Mouse (Mus musculus): ENCODE data around the gene Ube2h. TPM values are rescaled to one million over a fixed set of nuclear protein-coding genes. Genes with fewer than 3 reads are reported as not detected.

The Ube2h gene
- 47.9 and 53.9 TPM in 2 replicates for polyA plus RNA-seq (2015; fragmentation: Nextera tagmentation; extraction: Ambion mirVana)

DNA sequence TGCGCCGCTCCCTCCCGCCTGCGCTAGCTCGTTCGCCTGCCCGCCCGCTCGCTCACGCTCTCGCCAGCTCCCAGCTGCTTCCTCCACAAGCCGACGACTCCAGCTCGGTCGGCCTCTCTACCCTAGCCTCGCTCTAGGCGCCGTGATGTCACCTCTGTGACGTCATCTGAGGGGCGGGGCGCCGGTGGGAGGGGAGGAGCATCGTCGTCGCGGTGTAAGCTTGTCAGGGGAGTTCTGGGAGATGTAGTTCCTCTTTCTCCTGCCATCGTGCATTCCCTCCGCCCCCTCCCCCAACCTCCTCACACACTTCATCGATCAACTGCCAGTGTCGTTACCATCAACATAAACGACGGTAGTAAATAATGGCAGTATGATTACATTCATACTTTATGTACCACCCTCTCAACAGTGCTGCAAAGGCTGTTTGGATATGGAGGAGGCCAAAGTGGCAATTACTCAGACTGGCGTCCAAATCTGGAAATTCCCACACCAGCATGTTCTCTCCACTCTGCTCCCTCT is at the start of gene Ube2h:
Ube2h (minus strand) TSS at position 141 of the 519 bp plus-strand sequence.
- peak within 1 kb of the TSS; percentile 79 for H3K4me2 ChIP-seq
- no peaks in the 10 kb centered on the region for H3K9me3 ChIP-seq (replicated peaks)
- under 1% methylated on average over 33 of the region's 33 CpGs for WGBS
- no peaks in the 10 kb centered on the region for H3K36me3 ChIP-seq
- no peaks in the 10 kb centered on the region for H3K27me3 ChIP-seq (replicated peaks)
- H3K27ac ChIP-seq (replicated peaks): peak within 1 kb of the TSS; percentile 94
- H3K9ac ChIP-seq (replicated peaks): peak within 1 kb of the TSS; percentile 84
- ATAC-seq (ENCODE audit: low FRiP score): peak; percentile 95
- peaks cover 31% of the 10 kb centered on the region for H3K4me1 ChIP-seq
- peak within 1 kb of the TSS; percentile 73 for H3K4me3 ChIP-seq (replicated peaks)

DNA sequence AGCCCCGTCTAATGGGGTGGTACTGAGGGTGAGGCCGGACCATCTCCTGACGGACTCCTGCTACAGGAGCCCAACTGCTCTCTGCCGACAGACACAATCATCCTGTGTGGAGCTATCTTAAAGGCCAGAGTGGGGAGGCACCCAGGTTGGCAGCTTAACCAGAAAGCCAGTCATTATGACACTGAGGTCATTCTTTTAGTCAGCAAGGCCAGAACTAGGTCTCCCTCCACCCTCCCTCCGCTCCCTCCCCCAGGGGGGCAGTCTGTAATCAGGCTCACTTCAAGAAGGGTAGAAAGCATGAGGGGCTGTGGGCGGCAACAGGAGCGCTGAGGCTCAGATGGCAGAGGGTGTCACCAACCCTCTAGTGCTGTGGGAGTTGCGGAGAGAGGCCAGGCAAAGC is 49.3 kb upstream of the Ube2h start:
- no peak overlapping the region for H3K9ac ChIP-seq (replicated peaks)
- H3K27me3 ChIP-seq (replicated peaks): no peaks in the 10 kb centered on the region
- WGBS: 84% methylated on average over 8 of the region's 8 CpGs
- H3K4me2 ChIP-seq: no peak overlapping the region
- no peaks in the 10 kb centered on the region for H3K36me3 ChIP-seq
- no peak for ATAC-seq (ENCODE audit: low FRiP score)
- H3K27ac ChIP-seq (replicated peaks): no peak overlapping the region
- no peak overlapping the region for H3K4me3 ChIP-seq (replicated peaks)
- no peaks in the 10 kb centered on the region for H3K4me1 ChIP-seq
- no peaks in the 10 kb centered on the region for H3K9me3 ChIP-seq (replicated peaks)

DNA sequence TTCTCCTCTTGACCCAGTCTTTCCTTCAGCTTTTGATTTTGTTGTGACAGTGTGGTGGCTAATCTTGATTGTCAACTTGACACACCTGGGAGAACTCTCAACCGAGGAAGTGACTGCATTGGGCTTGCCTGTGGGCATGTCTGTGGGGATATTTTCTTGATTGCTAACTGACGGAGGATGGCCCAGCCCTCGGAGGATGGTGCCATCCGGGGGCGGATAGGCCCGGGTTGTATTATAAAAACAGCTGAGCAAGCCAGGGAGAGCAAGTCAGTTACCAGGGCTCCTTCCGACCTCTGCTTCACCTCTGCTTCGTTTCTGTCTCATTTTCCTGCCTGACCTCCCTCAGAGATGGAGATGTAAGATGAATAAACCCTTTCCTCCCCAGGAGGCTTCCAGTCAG is 48.4 kb upstream of the Ube2h start:
- no peak for ATAC-seq (ENCODE audit: low FRiP score)
- WGBS: 66% methylated on average over 8 of the region's 8 CpGs
- H3K27ac ChIP-seq (replicated peaks): no peak overlapping the region
- no peaks in the 10 kb centered on the region for H3K9me3 ChIP-seq (replicated peaks)
- no peaks in the 10 kb centered on the region for H3K27me3 ChIP-seq (replicated peaks)
- H3K9ac ChIP-seq (replicated peaks): no peak overlapping the region
- no peak overlapping the region for H3K4me3 ChIP-seq (replicated peaks)
- H3K4me2 ChIP-seq: no peak overlapping the region
- no peaks in the 10 kb centered on the region for H3K36me3 ChIP-seq
- no peaks in the 10 kb centered on the region for H3K4me1 ChIP-seq

DNA sequence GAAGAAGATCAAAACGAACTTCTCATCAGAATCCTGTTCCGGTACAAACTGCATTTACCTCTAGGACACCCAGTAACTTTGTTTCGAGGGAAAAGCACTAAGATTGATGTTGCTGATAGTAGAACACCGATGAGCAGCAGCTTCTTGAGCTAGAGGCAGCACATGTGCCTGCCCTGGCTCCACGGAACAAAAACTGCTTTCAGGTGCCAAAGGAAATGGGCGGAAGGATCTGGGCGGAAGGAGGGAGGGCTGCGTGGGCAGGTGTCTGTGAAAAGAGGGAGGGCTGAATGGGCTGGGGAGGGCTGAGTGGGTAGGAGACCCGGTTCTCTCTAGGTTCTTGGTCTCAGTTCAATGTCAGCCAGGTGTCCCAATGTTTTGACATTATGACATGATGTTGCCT is 47.0 kb upstream of the Ube2h start:
- no peak overlapping the region for H3K9ac ChIP-seq (replicated peaks)
- H3K9me3 ChIP-seq (replicated peaks): no peaks in the 10 kb centered on the region
- H3K4me1 ChIP-seq: no peaks in the 10 kb centered on the region
- no peak overlapping the region for H3K4me3 ChIP-seq (replicated peaks)
- no peak overlapping the region for H3K4me2 ChIP-seq
- H3K36me3 ChIP-seq: no peaks in the 10 kb centered on the region
- WGBS: 83% methylated on average over 9 of the region's 9 CpGs
- no peaks in the 10 kb centered on the region for H3K27me3 ChIP-seq (replicated peaks)
- no peak for ATAC-seq (ENCODE audit: low FRiP score)
- no peak overlapping the region for H3K27ac ChIP-seq (replicated peaks)

DNA sequence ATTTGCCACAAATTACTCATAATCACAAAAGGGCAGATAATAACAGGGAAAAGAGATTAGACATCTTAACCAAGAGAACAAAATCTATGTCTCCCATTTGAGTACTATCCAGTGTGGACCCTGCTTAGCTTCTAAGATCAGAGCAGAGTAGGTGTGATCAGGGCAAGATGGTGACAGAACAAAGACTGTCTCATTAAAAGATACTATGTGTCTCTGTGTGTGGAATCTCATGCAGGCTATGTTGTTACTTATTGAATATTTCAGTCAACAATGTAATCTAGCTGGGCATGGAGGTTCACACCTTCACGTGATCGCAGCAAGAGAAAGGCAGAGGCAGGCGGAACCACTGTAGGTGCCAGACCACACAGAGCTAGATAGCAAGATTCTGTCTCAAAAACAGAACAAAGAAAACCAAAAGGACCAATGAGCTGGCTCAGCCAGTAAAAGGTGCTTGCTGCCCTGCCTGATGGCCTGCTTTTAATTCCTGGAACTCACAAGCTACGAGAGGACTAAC is 43.0 kb upstream of the Ube2h start:
- H3K9ac ChIP-seq (replicated peaks): no peak overlapping the region
- H3K4me1 ChIP-seq: no peaks in the 10 kb centered on the region
- H3K4me3 ChIP-seq (replicated peaks): no peak overlapping the region
- no peak overlapping the region for H3K4me2 ChIP-seq
- H3K9me3 ChIP-seq (replicated peaks): no peaks in the 10 kb centered on the region
- WGBS: 92% methylated on average over 4 of the region's 4 CpGs
- no peak for ATAC-seq (ENCODE audit: low FRiP score)
- no peak overlapping the region for H3K27ac ChIP-seq (replicated peaks)
- H3K36me3 ChIP-seq: no peaks in the 10 kb centered on the region
- no peaks in the 10 kb centered on the region for H3K27me3 ChIP-seq (replicated peaks)

DNA sequence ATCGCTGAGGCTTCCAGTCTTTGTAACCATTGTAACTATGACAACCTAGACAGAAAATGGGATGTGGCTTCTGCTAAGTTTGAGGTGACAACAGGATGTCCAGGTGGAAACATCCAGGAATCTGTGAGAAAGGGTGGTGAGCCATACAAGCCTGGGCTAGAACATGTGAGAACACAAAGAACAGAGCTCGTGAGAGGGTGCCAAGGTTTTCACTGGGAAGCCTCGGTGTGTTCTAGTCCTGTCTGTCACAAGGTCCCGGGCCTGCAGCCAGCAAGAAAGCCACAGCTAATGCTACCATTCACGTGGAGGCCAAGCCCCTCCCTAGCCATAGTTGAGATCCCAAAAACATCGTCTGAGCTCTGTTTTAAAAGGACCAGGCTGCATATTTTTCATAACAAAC is 42.4 kb upstream of the Ube2h start:
- Histone ChIP-seq H3K36me3 (no peaks in the 10 kb centered on the region), H3K9me3 (replicated peaks) (no peaks in the 10 kb centered on the region), H3K27me3 (replicated peaks) (no peaks in the 10 kb centered on the region), H3K4me2 (no peak overlapping the region), H3K27ac (replicated peaks) (no peak overlapping the region), H3K4me1 (no peaks in the 10 kb centered on the region), H3K9ac (replicated peaks) (no peak overlapping the region), H3K4me3 (replicated peaks) (no peak overlapping the region)
- WGBS: 75% methylated on average over 6 of the region's 6 CpGs
- no peak for ATAC-seq (ENCODE audit: low FRiP score)

DNA sequence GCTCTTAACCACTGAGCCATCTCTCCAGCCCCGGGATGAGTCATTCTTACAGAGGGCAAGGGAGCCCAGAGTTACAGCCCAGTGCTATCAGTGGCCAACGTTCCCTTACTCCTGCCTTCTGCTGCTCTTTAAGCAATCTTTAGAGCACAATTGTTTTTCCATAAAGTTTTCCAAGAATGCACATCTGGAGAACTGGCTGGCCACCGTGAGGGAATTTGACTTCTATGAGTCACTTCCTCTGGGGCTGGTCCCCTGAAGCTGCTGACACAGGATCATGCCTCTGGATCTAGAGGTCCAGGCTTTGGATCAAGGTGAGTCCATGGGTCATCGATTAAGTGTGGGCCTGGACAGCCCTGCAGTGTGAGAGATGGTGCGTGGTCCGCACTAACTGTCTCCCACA is 39.7 kb upstream of the Ube2h start:
- no peak overlapping the region for H3K4me2 ChIP-seq
- WGBS: 91% methylated on average over 6 of the region's 6 CpGs
- no peaks in the 10 kb centered on the region for H3K27me3 ChIP-seq (replicated peaks)
- no peak overlapping the region for H3K27ac ChIP-seq (replicated peaks)
- no peak overlapping the region for H3K9ac ChIP-seq (replicated peaks)
- no peak overlapping the region for H3K4me3 ChIP-seq (replicated peaks)
- H3K9me3 ChIP-seq (replicated peaks): no peaks in the 10 kb centered on the region
- ATAC-seq (ENCODE audit: low FRiP score): no peak
- no peaks in the 10 kb centered on the region for H3K36me3 ChIP-seq
- no peaks in the 10 kb centered on the region for H3K4me1 ChIP-seq

DNA sequence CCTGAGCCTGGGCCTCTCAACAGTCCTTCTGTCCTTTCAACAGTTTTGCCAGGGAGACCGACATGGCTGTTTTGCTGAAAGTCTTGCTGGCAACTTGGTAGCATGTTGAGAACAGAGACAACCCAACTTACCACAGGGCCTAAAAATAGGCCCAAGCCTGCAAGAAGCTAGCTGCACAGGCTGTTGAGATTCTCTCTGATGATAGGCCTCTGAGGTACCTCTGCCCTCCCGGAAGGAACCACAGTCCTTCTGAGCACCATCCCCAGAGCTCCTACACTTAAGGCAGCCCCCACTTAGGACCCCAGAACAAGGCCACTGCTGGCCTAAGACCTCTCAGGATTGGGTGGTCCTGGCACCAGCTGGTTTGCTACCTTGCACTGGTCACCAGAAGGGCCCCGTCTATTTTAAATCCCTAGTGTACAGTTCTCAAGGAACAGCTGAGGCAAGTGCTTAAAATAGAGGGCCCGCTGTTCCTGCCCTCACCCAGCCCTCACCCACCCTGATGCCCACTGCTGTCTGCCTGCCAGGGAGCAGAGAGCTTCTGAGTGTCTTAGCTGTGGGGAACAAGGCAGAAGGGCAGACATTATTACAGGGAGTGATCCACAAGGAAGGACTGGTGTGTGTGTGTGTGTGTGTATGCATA is 36.0 kb upstream of the Ube2h start:
- 80% methylated on average over 4 of the region's 4 CpGs for WGBS

DNA sequence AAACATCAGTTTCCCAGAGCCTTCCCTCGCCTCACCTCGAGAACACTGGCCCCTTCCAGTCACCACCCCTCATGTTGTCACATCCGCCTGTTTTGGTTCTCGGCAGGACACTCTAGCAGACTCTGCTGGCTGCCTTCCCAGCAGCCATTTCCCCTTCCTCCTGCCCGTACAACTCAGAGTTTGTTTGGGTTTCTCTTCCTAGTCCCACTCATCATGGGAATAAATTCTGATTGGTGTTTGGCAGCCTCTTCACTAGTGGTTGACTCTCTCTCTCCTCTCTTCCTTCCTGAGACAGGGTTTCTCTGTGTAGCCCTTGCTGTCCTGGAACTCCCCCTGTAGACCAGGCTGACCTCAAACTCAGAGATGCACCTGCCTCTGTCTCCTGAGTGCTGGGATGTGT is 32.6 kb upstream of the Ube2h start:
- Histone ChIP-seq H3K27ac (replicated peaks) (no peak overlapping the region), H3K36me3 (no peaks in the 10 kb centered on the region), H3K9ac (replicated peaks) (no peak overlapping the region), H3K4me1 (no peaks in the 10 kb centered on the region), H3K4me2 (peak overlapping the region; percentile 23; the same call in 1 of the 2 replicates), H3K27me3 (replicated peaks) (no peaks in the 10 kb centered on the region), H3K4me3 (replicated peaks) (no peak overlapping the region), H3K9me3 (replicated peaks) (no peaks in the 10 kb centered on the region)
- ATAC-seq (ENCODE audit: low FRiP score): no peak
- 47% methylated on average over 5 of the region's 5 CpGs for WGBS

More for the DNA sequence above, 36.0 kb upstream of the Ube2h start:
- H3K9me3 ChIP-seq (replicated peaks): no peaks in the 10 kb centered on the region
- no peaks in the 10 kb centered on the region for H3K27me3 ChIP-seq (replicated peaks)
- no peak overlapping the region for H3K4me3 ChIP-seq (replicated peaks)
- no peak overlapping the region for H3K9ac ChIP-seq (replicated peaks)
- no peak for ATAC-seq (ENCODE audit: low FRiP score)
- H3K4me1 ChIP-seq: no peaks in the 10 kb centered on the region
- H3K36me3 ChIP-seq: no peaks in the 10 kb centered on the region
- H3K4me2 ChIP-seq: no peak overlapping the region
- no peak overlapping the region for H3K27ac ChIP-seq (replicated peaks)

DNA sequence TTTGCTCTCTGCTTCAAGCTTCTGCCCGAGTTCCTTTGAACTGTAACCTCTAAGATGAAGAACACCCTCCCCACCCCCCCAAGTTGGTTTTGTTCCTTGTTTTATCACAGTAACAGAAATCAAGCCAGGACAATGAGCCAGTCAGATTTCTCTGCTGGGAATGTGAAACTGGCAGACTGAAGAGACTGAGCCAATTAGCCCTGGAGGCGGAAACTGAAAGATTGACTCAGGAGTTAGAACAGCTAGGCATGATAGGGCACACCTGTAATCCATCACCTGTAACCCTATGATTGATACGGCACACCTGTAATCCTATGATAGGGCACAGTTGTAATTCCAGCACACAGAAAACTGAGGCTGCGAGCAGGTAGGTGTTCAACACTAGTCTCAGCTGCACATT is 27.9 kb upstream of the Ube2h start:
- Histone ChIP-seq H3K4me2 (no peak overlapping the region), H3K4me1 (no peaks in the 10 kb centered on the region), H3K27ac (replicated peaks) (no peak overlapping the region), H3K9me3 (replicated peaks) (no peaks in the 10 kb centered on the region), H3K4me3 (replicated peaks) (no peak overlapping the region), H3K9ac (replicated peaks) (no peak overlapping the region), H3K36me3 (no peaks in the 10 kb centered on the region), H3K27me3 (replicated peaks) (no peaks in the 10 kb centered on the region)
- 71% methylated on average over 4 of the region's 4 CpGs for WGBS
- ATAC-seq (ENCODE audit: low FRiP score): no peak

DNA sequence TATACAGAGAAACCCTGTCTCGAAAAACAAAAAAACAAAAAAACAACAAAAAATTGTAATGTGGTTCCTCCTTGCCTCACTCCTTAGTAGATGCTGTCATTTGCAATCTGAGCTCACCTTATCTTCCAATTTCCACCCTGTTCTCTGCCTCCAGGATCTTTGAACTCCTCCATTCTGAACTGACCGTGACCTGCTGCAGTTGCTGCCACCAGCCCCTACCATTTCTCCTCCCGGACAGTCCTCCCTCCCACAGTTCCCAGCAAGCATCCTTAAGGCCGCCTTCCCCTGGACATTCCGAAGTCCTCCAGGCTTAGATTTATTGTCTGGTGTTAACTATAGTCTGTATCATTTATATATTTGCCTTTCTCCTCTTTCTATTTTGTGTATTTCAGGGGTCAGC is 26.4 kb upstream of the Ube2h start:
- Histone ChIP-seq H3K9me3 (replicated peaks) (no peaks in the 10 kb centered on the region), H3K9ac (replicated peaks) (no peak overlapping the region), H3K4me3 (replicated peaks) (no peak overlapping the region), H3K27ac (replicated peaks) (no peak overlapping the region), H3K4me1 (no peaks in the 10 kb centered on the region), H3K27me3 (replicated peaks) (no peaks in the 10 kb centered on the region), H3K36me3 (no peaks in the 10 kb centered on the region), H3K4me2 (no peak overlapping the region)
- no peak for ATAC-seq (ENCODE audit: low FRiP score)
- WGBS: 73% methylated on average over 5 of the region's 5 CpGs

DNA sequence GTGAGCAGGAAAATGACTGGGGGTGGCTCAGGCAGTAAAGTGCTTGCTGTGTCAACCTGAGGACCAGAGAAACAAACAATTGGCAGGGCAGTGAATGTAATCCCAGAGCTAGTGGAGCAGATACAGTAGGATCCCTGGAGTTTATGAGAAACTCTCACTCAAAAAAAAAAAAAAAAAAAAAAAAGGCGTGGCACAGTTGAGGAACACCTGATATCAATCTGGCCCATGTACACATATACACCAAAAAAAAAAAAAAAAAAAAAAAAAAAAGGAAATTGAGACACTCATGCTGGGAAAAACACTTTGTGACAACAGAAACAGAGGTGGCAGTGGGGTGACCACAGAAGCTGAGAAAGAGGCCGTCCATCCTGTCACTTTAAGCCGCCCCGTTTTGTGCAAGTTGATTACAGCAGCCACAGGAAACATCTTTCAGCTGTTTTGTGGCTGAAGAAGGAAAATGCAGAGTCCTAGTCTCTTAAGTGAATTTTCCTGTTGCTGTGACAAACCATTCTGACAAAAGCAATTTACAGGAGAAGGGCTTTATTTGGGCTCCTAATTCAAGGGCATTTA is 21.7 kb upstream of the Ube2h start:
- 82% methylated on average over 3 of the region's 4 CpGs for WGBS

More for the DNA sequence above, 21.7 kb upstream of the Ube2h start:
- Histone ChIP-seq H3K27ac (replicated peaks) (no peak overlapping the region), H3K36me3 (no peaks in the 10 kb centered on the region), H3K9me3 (replicated peaks) (no peaks in the 10 kb centered on the region), H3K27me3 (replicated peaks) (no peaks in the 10 kb centered on the region), H3K9ac (replicated peaks) (no peak overlapping the region), H3K4me3 (replicated peaks) (no peak overlapping the region), H3K4me2 (no peak overlapping the region), H3K4me1 (no peaks in the 10 kb centered on the region)
- ATAC-seq (ENCODE audit: low FRiP score): no peak

Data from neural tube, embryonic 15.5 days (tissue).